Mouse (Mus musculus): ENCODE measurements around the gene Ccdc62.

DNA sequence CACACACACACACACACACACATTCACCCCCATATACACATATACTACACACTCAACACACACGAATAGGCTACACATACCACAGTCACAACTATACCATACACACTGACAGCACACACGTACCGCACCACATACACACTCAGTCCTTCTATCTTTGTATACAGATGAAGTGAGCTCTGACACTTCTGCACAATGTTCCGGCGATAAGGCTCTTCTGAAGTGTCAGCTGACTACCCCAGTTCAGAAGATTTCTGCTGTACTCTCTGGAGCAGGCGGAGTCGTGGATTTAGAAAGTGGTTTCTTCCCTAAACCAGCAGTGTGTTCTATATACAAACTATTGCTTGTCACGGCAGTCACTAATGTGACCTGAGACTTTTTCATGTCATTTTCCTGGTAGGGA lies 79.6 kb downstream of the Ccdc62 start:
- TF ChIP-seq POLR2A (IDR thresholded peaks at IDR 0.05; ENCODE audit: borderline replicate concordance, control insufficient read depth, low read depth, low read length) (no peak), CTCF (IDR thresholded peaks at IDR 0.05; ENCODE audit: control insufficient read depth, insufficient read depth, low read length) (no peak)
